Mouse (Mus musculus) liver, embryonic 14.5 days (tissue): Measurements from ENCODE around the gene 1700025C18Rik.

Experiments
- CTCF ChIP-seq: IDR thresholded peaks from 2 replicates; pipeline ENCODE4 v1.5.1; 2016; ENCODE audit warnings: antibody characterized with exemption, low read depth, control low read depth
- EP300 ChIP-seq: IDR thresholded peaks from 2 replicates; pipeline ENCODE4 v1.6.1; 2016; ENCODE audit warnings: antibody characterized with exemption, low read depth

DNA sequence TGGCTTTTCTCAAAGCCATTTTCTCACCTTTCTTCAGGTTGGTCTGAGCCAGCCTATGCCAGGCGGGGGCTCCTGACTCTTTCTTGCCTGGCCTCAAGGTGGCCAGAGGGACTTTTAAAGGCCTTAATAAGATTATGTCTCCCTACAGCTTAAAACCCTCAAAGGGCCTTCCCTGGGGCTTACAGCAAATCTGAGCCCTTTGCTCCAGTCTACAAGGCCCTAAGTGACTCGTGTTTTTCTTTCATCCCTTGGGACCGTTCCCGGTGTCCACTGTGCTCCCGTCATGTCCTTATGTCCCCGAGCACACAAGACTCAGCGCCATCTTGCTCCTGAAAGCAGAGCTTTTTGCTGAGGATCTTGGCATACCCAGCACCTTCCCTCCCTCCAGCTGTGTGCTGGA, 9.3 kb downstream of the 1700025C18Rik start:
- no peak for TF ChIP-seq CTCF
- TF ChIP-seq EP300, result no peak
